Mouse (Mus musculus) embryonic fibroblast, embryonic 13.5 days (primary cell): ENCODE measurements around the gene Zbed6.
"Not testable (repeated sequence)": the region's sequence is repeated elsewhere in the genome, so short reads cannot be mapped to it uniquely, and the experiment has no call there.

Experiments
- CTCF ChIP-seq: IDR thresholded peaks from 2 replicates; pipeline ENCODE4 v1.5.1; 2011; ENCODE audit warnings: mild to moderate bottlenecking, control low read depth, low read length, moderate library complexity, borderline replicate concordance; ENCODE audit not compliant: insufficient read depth
- POLR2A ChIP-seq: IDR thresholded peaks from 2 replicates; pipeline ENCODE4 v1.6.1; 2011; ENCODE audit warnings: low read depth, mild to moderate bottlenecking, control low read depth, low read length, moderate library complexity

DNA sequence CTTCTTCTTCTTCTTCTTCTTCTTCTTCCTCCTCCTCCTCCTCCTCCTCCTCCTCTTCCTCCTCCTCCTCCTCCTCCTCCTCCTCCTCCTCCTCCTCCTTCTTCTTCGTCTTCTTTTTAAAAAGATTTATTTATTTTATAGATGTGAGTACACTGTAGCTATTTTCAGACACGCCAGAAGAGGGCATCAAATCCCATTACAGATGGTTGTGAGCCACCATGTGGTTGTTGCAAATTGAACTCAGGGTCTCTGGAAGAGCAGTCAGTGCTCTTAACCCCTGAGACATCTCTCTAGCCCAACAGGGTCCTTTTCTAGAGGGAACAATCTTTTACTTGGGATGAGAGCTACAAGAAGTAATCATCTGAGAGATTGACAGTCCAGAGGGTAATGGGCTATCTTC is 41.1 kb upstream of the Zbed6 start:
- TF ChIP-seq CTCF, POLR2A: not testable (repeated sequence)
